Mouse (Mus musculus) splenic B cell, adult 2 months (primary cell): ENCODE measurements around the gene Lif.

Experiments
- DNase-seq: peaks from one replicate; pipeline ENCODE4 v3.0.0-alpha.2; 2011; ENCODE audit warnings: low read depth, low spot score
- H3K27me3 ChIP-seq: 2 replicates; pipeline ENCODE4 v1.6.1; 2012; ENCODE audit warnings: mild to moderate bottlenecking, low read length, moderate library complexity, mixed read lengths; ENCODE audit not compliant: control insufficient read depth, poor library complexity, insufficient read depth, severe bottlenecking
- H3K36me3 ChIP-seq: 2 replicates; pipeline ENCODE4 v1.6.1; 2012; ENCODE audit warnings: mild to moderate bottlenecking, low read length, moderate library complexity, mixed read lengths; ENCODE audit not compliant: control insufficient read depth, poor library complexity, insufficient read depth, severe bottlenecking

The Lif gene

GRCm38 (mm10) chr11:4239691-4240090 is 17.7 kb upstream of the Lif start:
- Histone ChIP-seq H3K27me3 (no peaks in the 10 kb centered on the region), H3K36me3 (no peaks in the 10 kb centered on the region)
- no peak for DNase-seq

GRCm38 (mm10) chr11:4240151-4240550 is 17.2 kb upstream of the Lif start:
- H3K27me3 ChIP-seq, result no peaks in the 10 kb centered on the region
- no peaks in the 10 kb centered on the region for H3K36me3 ChIP-seq
- DNase-seq, result no peak

GRCm38 (mm10) chr11:4241180-4241579 is 16.2 kb upstream of the Lif start:
- H3K36me3 ChIP-seq, result no peaks in the 10 kb centered on the region
- DNase-seq, result no peak
- no peaks in the 10 kb centered on the region for H3K27me3 ChIP-seq

GRCm38 (mm10) chr11:4246126-4246525 is 11.2 kb upstream of the Lif start:
- no peaks in the 10 kb centered on the region for H3K36me3 ChIP-seq
- no peak for DNase-seq

GRCm38 (mm10) chr11:4246623-4247022 is 10.7 kb upstream of the Lif start:
- DNase-seq, result no peak
- no peaks in the 10 kb centered on the region for H3K27me3 ChIP-seq
- H3K36me3 ChIP-seq, result no peaks in the 10 kb centered on the region

More at GRCm38 (mm10) chr11:4246126-4246525, 11.2 kb upstream of the Lif start:
- no peaks in the 10 kb centered on the region for H3K27me3 ChIP-seq

- Histone ChIP-seq H3K27me3 (no peaks in the 10 kb centered on the region), H3K36me3 (no peaks in the 10 kb centered on the region)
Observed at GRCm38 (mm10) chr11:4247201-4247959, 10.0 kb upstream of the Lif start.

GRCm38 (mm10) chr11:4249151-4249550 is 8.2 kb upstream of the Lif start:
- no peaks in the 10 kb centered on the region for H3K36me3 ChIP-seq
- DNase-seq, result peak; percentile 23

More at GRCm38 (mm10) chr11:4247201-4247959, 10.0 kb upstream of the Lif start:
- DNase-seq, result no peak

GRCm38 (mm10) chr11:4250290-4250689 is 7.1 kb upstream of the Lif start:
- no peak for DNase-seq

More at GRCm38 (mm10) chr11:4249151-4249550, 8.2 kb upstream of the Lif start:
- no peaks in the 10 kb centered on the region for H3K27me3 ChIP-seq

GRCm38 (mm10) chr11:4251376-4251775 is 6.0 kb upstream of the Lif start:
- Histone ChIP-seq H3K36me3 (no peaks in the 10 kb centered on the region), H3K27me3 (no peaks in the 10 kb centered on the region)
- no peak for DNase-seq

More at GRCm38 (mm10) chr11:4250290-4250689, 7.1 kb upstream of the Lif start:
- no peaks in the 10 kb centered on the region for H3K36me3 ChIP-seq
- no peaks in the 10 kb centered on the region for H3K27me3 ChIP-seq

GRCm38 (mm10) chr11:4252886-4253285 is 4.5 kb upstream of the Lif start:
- no peak for DNase-seq
- H3K36me3 ChIP-seq, result no peaks in the 10 kb centered on the region
- H3K27me3 ChIP-seq, result no peaks in the 10 kb centered on the region

GRCm38 (mm10) chr11:4257756-4258155 is 399 bp downstream of the Lif start:
- DNase-seq, result no peak
- no peaks in the 10 kb centered on the region for H3K36me3 ChIP-seq
- no peaks in the 10 kb centered on the region for H3K27me3 ChIP-seq

GRCm38 (mm10) chr11:4258657-4259082 is 1.3 kb downstream of the Lif start:
- H3K27me3 ChIP-seq, result no peaks in the 10 kb centered on the region
- no peaks in the 10 kb centered on the region for H3K36me3 ChIP-seq
- peak; percentile 91 for DNase-seq

GRCm38 (mm10) chr11:4260463-4261187 is 3.3 kb downstream of the Lif start:
- H3K36me3 ChIP-seq, result no peaks in the 10 kb centered on the region
- H3K27me3 ChIP-seq, result no peaks in the 10 kb centered on the region
- DNase-seq, result peak; percentile 23

GRCm38 (mm10) chr11:4261188-4261494 is 3.8 kb downstream of the Lif start:
- H3K36me3 ChIP-seq, result no peaks in the 10 kb centered on the region
- DNase-seq, result peak; percentile 70
- no peaks in the 10 kb centered on the region; the same call in 1 of the 2 replicates for H3K27me3 ChIP-seq

- DNase-seq, result peak; percentile 31
- Histone ChIP-seq H3K36me3 (no peaks in the 10 kb centered on the region), H3K27me3 (no peaks in the 10 kb centered on the region; the same call in 1 of the 2 replicates)
Observed at GRCm38 (mm10) chr11:4261969-4262368, 4.6 kb downstream of the Lif start.
